Mouse (Mus musculus) liver, adult 2 months (tissue): ENCODE results near the gene Clasrp. TPM values are rescaled to one million over a fixed set of nuclear protein-coding genes. Genes with fewer than 3 reads are reported as not detected.

Experiments used
- DNase-seq: peaks from one replicate; pipeline ENCODE4 v3.0.0-alpha.2; 2011; ENCODE audit warnings: low read depth, low spot score; ENCODE audit errors: extremely low read depth
- H3K27ac ChIP-seq: fragments of 200-500 bp; replicated peaks from 2 replicates; pipeline ENCODE4 v1.5.1; 2012; ENCODE audit warnings: low read depth, mild to moderate bottlenecking, control low read depth, inconsistent platforms, low read length; ENCODE audit not compliant: insufficient read depth
- H3K27me3 ChIP-seq: fragments of 200-500 bp; 2 replicates; pipeline ENCODE4 v1.6.1; 2012; ENCODE audit warnings: mild to moderate bottlenecking, moderate library complexity, low read length, inconsistent platforms; ENCODE audit not compliant: control insufficient read depth, insufficient read depth
- H3K36me3 ChIP-seq: fragments of 200-500 bp; 2 replicates; pipeline ENCODE4 v1.6.1; 2012; ENCODE audit warnings: low read length, inconsistent platforms; ENCODE audit not compliant: control insufficient read depth, insufficient read depth
- H3K4me1 ChIP-seq: fragments of 200-500 bp; 2 replicates; pipeline ENCODE4 v1.6.1; 2011; ENCODE audit warnings: low read length; ENCODE audit not compliant: control insufficient read depth, insufficient read depth
- H3K4me3 ChIP-seq: fragments of 200-500 bp; 2 replicates; pipeline ENCODE4 v1.5.1; 2011; ENCODE audit warnings: low read depth, mild to moderate bottlenecking, control low read depth, low read length, moderate library complexity; ENCODE audit not compliant: insufficient read depth
- H3K79me2 ChIP-seq: fragments of 200-500 bp; 2 replicates; pipeline ENCODE4 v1.6.1; 2012; ENCODE audit warnings: inconsistent platforms, mild to moderate bottlenecking, low read length, moderate library complexity; ENCODE audit not compliant: control insufficient read depth, insufficient read depth
- H3K9ac ChIP-seq: fragments of 200-500 bp; 2 replicates; pipeline ENCODE4 v1.6.1; 2012; ENCODE audit warnings: low read depth, mild to moderate bottlenecking, control low read depth, inconsistent platforms, low read length
- CTCF ChIP-seq: fragments of 200-500 bp; IDR thresholded peaks from 2 replicates; pipeline ENCODE4 v1.5.1; 2011; ENCODE audit warnings: low read depth, low read length, control low read depth
- POLR2A ChIP-seq: fragments of 200-500 bp; IDR thresholded peaks from 2 replicates; pipeline ENCODE4 v1.6.1; 2011; ENCODE audit warnings: low read length, control low read depth; ENCODE audit not compliant: insufficient read depth; ENCODE audit errors: extremely low read depth
- WGBS: fragments of 180-500 bp; shearing (Covaris S2); methylation state at CpG from one replicate; pipeline ENCODE4 v1.1.7; 2018; 5-methylcytosine and 5-hydroxymethylcytosine counted together
- polyA plus RNA-seq: library from polyadenylated mRNA; depleted of rRNA; stranded (reverse); fragments of >200 nt; gene quantifications from 2 replicates; pipeline ENCODE4 v1.2.3, GENCODE M21; 2012; rRNA removed
- total RNA-seq: library from RNA; depleted of rRNA; stranded (reverse); fragments of >200 nt; gene quantifications from 2 replicates; pipeline ENCODE4 v1.2.3, GENCODE M21; 2014; rRNA removed

Clasrp gene
- total and polyA plus RNA-seq, 2 experiments, result 5.3 to 24.8 TPM

DNA sequence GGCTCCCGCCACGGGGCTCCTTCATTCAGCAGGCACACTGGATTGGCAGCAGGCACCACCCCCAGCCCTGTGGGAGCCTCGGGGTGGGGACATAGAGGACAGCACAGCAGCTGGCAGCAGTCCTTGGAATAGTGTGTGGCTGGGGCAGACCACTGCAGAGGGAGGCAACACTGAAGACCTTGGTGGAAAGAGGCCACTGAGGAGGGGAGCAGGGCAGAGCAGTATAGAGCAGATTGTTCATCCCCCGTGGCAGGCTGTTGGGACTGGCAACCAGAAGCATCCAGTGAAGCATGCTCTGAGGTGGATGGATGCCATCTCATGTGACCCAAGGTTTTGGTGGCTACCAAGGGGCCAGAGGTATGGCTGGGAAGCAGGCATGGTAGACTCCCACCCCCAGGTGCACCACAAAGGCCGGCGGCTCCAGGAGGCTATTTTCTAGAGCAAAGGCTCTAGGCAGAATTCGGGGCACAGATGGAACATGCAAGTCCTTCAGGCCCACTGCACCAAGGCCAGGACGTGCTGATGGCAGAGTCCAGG, 62.1 kb downstream of the Clasrp start:
- no peaks in the 10 kb centered on the region for H3K36me3 ChIP-seq
- H3K4me3 ChIP-seq, result no peak overlapping the region

DNA sequence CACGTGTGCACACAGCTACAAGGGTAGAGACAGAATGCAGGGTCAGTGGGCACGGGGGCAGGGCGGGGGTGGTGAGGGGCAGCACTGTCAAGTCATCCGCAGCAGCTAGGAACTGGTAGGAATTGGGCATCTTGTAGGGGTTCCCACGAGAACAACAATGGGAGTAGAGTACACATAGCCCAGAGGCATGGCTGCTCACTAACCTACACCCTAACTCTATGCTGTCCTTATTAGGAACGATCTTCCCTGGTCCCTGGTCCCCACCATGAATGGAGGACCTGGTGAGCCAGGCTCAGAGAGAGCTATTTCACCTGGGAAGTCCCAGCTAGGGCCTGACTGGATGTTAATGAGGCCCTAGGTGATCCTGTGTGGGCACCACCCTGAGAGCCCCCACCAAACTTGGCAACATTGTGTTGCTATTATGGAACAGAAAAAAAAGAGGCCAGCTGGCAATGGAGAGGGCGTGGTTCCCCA, 62.6 kb downstream of the Clasrp start:
- 86% methylated on average over 7 of the region's 7 CpGs for WGBS
- no peak overlapping the region for H3K9ac ChIP-seq
- no peak for TF ChIP-seq POLR2A
- TF ChIP-seq CTCF, result no peak

More for the DNA sequence above, 62.1 kb downstream of the Clasrp start:
- 63% methylated on average over 8 of the region's 8 CpGs for WGBS
- peaks cover 75% of the 10 kb centered on the region for H3K79me2 ChIP-seq
- no peak overlapping the region for H3K27ac ChIP-seq
- H3K9ac ChIP-seq, result no peak overlapping the region
- no peak for DNase-seq
- TF ChIP-seq POLR2A (no peak), CTCF (no peak)
- no peaks in the 10 kb centered on the region for H3K27me3 ChIP-seq
- peaks cover 16% of the 10 kb centered on the region for H3K4me1 ChIP-seq

DNA sequence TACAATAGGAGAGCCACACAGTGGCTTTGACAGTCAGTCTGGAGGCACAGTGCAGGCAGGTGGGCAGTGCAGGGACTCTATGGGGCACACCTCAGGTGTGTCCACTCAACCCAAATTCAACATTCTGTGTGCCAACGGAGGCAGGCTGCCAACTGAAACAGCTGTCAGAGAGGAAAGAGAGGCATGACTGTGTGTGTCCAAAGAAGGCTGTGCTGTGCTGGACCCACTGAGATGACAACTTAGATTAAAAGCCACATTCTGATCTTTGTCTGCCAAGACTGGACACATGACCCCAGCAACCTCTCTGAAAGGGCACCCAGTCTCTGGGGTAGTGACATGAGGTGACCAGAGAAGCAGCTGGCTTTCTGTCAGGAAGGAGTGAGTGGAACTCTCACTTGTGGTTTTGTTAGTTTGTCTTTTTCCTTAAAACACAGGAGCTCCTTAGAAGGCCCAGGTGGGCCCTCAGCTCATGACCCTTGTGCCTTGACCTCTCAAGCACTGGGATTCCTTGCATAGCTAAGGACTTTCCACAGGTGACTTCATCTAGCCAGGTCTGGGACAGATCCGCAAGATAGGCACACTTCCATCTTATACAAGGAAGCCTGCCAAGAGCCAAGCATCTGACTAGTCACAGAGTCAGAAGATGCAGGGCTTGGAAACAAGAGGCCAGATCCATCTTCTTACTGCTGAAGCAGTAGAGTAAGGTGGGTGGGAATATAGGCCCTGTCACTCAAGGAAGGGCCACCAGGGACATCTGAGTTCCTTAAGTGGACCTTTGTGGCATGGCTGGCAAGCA, 63.3 kb downstream of the Clasrp start:
- no peaks in the 10 kb centered on the region for H3K27me3 ChIP-seq
- peaks cover 6% of the 10 kb centered on the region for H3K4me1 ChIP-seq
- no peaks in the 10 kb centered on the region for H3K36me3 ChIP-seq
- peaks cover 72% of the 10 kb centered on the region for H3K79me2 ChIP-seq
- WGBS, result 31% methylated on average over 2 of the region's 2 CpGs
- no peak overlapping the region for H3K9ac ChIP-seq
- H3K4me3 ChIP-seq, result no peak overlapping the region
- TF ChIP-seq CTCF, result no peak
- TF ChIP-seq POLR2A, result no peak
- peak; percentile 72 for DNase-seq
- no peak overlapping the region for H3K27ac ChIP-seq

More for the DNA sequence above, 62.6 kb downstream of the Clasrp start:
- no peak for DNase-seq
- no peak overlapping the region for H3K27ac ChIP-seq
- no peak overlapping the region for H3K4me3 ChIP-seq
- peaks cover 72% of the 10 kb centered on the region for H3K79me2 ChIP-seq
- no peaks in the 10 kb centered on the region for H3K27me3 ChIP-seq
- no peaks in the 10 kb centered on the region for H3K36me3 ChIP-seq
- peaks cover 12% of the 10 kb centered on the region for H3K4me1 ChIP-seq

DNA sequence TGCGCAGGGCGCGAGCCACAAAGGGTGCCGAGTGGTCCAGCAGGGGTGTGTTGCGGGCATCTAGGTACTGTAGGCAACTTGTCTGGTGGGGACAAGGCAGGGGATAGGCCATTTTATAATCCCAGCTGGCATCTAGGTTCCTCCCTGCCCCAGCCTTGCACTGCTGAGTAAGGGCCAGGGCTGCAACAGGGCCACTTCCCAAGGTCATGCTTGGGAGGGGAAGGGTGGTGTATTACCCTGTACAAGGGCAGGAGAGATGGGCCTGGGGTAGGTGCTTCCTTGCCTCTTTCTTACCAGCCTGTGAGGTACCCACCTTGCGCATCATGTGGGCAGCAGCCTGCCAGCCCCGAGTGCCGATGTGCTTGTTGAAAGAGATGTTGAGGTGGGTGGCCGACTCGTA, 69.6 kb downstream of the Clasrp start:
- Histone ChIP-seq H3K79me2 (peaks cover 23% of the 10 kb centered on the region), H3K9ac (no peak overlapping the region), H3K4me1 (no peaks in the 10 kb centered on the region), H3K4me3 (no peak overlapping the region), H3K27ac (no peak overlapping the region), H3K27me3 (no peaks in the 10 kb centered on the region), H3K36me3 (peaks cover 10% of the 10 kb centered on the region)
- TF ChIP-seq CTCF (no peak), POLR2A (no peak)
- 97% methylated on average over 10 of the region's 10 CpGs for WGBS
- DNase-seq, result no peak

DNA sequence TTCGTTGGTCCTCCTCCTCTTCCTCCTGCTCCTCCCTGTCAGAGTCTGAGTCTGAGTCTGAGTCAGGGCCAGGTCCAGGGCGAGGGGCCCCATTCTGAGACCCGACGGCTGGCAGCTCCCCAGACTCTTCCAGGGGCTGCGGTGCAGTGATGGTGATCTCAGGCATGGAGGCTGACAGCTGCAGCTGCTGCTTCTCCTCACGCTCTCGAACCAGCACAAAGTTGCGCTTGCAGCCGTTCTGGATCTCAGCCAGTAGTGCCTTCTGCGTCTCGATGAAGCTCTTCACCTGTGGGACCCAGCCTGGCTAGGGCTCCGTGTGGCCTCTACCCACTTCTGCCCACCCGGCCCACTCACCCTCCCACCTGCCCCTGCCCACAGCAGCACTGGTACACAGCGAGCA, 72.0 kb downstream of the Clasrp start:
- Histone ChIP-seq H3K36me3 (peaks cover 10% of the 10 kb centered on the region), H3K79me2 (peaks cover 7% of the 10 kb centered on the region), H3K4me3 (no peak overlapping the region), H3K4me1 (no peaks in the 10 kb centered on the region), H3K27me3 (no peaks in the 10 kb centered on the region), H3K27ac (no peak overlapping the region), H3K9ac (no peak overlapping the region)
- DNase-seq, result no peak
- 91% methylated on average over 14 of the region's 14 CpGs for WGBS
- TF ChIP-seq CTCF, result no peak
- no peak for TF ChIP-seq POLR2A

DNA sequence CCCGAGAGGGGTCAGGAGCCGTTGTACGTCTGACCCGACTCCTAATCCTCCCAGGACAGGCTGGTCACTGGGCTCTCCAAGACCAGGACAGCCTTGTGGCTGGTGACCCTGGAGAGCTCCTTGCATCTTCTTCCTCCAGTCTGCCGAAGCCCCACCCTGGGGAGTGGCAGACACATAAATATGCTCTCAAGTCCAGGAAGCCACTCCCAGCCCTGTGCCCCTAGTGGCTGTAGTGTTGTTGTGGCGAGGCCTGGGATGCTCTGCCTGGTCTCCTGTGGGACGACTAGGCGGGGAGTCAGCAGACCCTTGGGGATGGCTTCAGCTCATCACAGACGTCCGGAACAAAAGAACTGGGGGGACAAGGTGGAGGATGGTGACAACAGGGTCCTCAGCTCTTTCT, 73.2 kb downstream of the Clasrp start:
- no peak overlapping the region for H3K4me3 ChIP-seq
- WGBS, result 91% methylated on average over 10 of the region's 10 CpGs
- TF ChIP-seq POLR2A (no peak), CTCF (0 out of 2 replicates have a peak, but pooled peaks have one; percentile 3)
- H3K4me1 ChIP-seq, result no peaks in the 10 kb centered on the region
- H3K27ac ChIP-seq, result no peak overlapping the region
- peaks cover 2% of the 10 kb centered on the region; the same call in 1 of the 2 replicates for H3K79me2 ChIP-seq
- H3K9ac ChIP-seq, result no peak overlapping the region
- no peak for DNase-seq
- peaks cover 10% of the 10 kb centered on the region for H3K36me3 ChIP-seq
- H3K27me3 ChIP-seq, result no peaks in the 10 kb centered on the region

Other genes with a start within 250 kb of the Clasrp start
- 1.3 and 1.7 TPM in 2 replicates for gene Cd3eap, start 245.0 kb downstream of the Clasrp start, total RNA-seq
- gene Cd3eap, start 245.0 kb downstream of the Clasrp start, polyA plus RNA-seq, result 6.5 and 7.0 TPM in 2 replicates
- gene Ppp1r13l, start 244.7 kb downstream of the Clasrp start, total RNA-seq, result 0.18 and 0.20 TPM in 2 replicates
- gene Ppp1r13l, start 244.7 kb downstream of the Clasrp start, polyA plus RNA-seq, result 3.0 and 4.6 TPM in 2 replicates
- gene Ercc2, start 222.5 kb downstream of the Clasrp start, total RNA-seq, result 8.7 and 9.4 TPM in 2 replicates
- gene Ercc2, start 222.5 kb downstream of the Clasrp start, polyA plus RNA-seq, result 18.7 and 26.8 TPM in 2 replicates
- gene Klc3, start 200.4 kb downstream of the Clasrp start, total RNA-seq, result 0.37 TPM in 1 of 2 replicates, not detected in the other
- gene Klc3, start 200.4 kb downstream of the Clasrp start, polyA plus RNA-seq, result 0.17 and 0.24 TPM in 2 replicates
- gene Ckm, start 199.7 kb downstream of the Clasrp start, total RNA-seq, result 0.07 and 11.0 TPM in 2 replicates
- 0.16 and 0.18 TPM in 2 replicates for gene Ckm, start 199.7 kb downstream of the Clasrp start, polyA plus RNA-seq
- gene Mark4, start 145.7 kb downstream of the Clasrp start, total RNA-seq, result 1.8 and 2.8 TPM in 2 replicates
- gene Mark4, start 145.7 kb downstream of the Clasrp start, polyA plus RNA-seq, result 4.9 and 6.4 TPM in 2 replicates
- 2.1 and 2.2 TPM in 2 replicates for gene Exoc3l2, start 141.2 kb downstream of the Clasrp start, total RNA-seq
- 5.1 and 5.8 TPM in 2 replicates for gene Exoc3l2, start 141.2 kb downstream of the Clasrp start, polyA plus RNA-seq
- 2.8 and 3.9 TPM in 2 replicates for gene Bloc1s3, start 96.1 kb downstream of the Clasrp start, total RNA-seq
- gene Bloc1s3, start 96.1 kb downstream of the Clasrp start, polyA plus RNA-seq, result 6.2 and 7.3 TPM in 2 replicates
- 19.9 and 25.5 TPM in 2 replicates for gene Trappc6a, start 96.1 kb downstream of the Clasrp start, total RNA-seq
- gene Trappc6a, start 96.1 kb downstream of the Clasrp start, polyA plus RNA-seq, result 58.0 and 58.2 TPM in 2 replicates
- gene Nkpd1, start 86.6 kb downstream of the Clasrp start, total RNA-seq, result not detected in 2 replicates
- gene Nkpd1, start 86.6 kb downstream of the Clasrp start, polyA plus RNA-seq, result not detected in 2 replicates
- 25.0 and 25.6 TPM in 2 replicates for gene Ppp1r37, start 41.4 kb downstream of the Clasrp start, total RNA-seq
- gene Ppp1r37, start 41.4 kb downstream of the Clasrp start, polyA plus RNA-seq, result 82.3 and 84.2 TPM in 2 replicates
- 0.40 and 0.83 TPM in 2 replicates for gene Zfp296, start 27.2 kb downstream of the Clasrp start, total RNA-seq
- 0.93 and 1.3 TPM in 2 replicates for gene Zfp296, start 27.2 kb downstream of the Clasrp start, polyA plus RNA-seq
- 31.2 and 40.1 TPM in 2 replicates for gene Gemin7, start 26.9 kb downstream of the Clasrp start, total RNA-seq
- 60.2 and 61.6 TPM in 2 replicates for gene Gemin7, start 26.9 kb downstream of the Clasrp start, polyA plus RNA-seq
- gene Relb, start 25.0 kb upstream of the Clasrp start, total RNA-seq, result 1.3 and 2.3 TPM in 2 replicates
- gene Relb, start 25.0 kb upstream of the Clasrp start, polyA plus RNA-seq, result 1.5 and 3.3 TPM in 2 replicates
- gene Clptm1, start 60.5 kb upstream of the Clasrp start, total RNA-seq, result 49.8 and 77.8 TPM in 2 replicates
- 67.3 and 79.9 TPM in 2 replicates for gene Clptm1, start 60.5 kb upstream of the Clasrp start, polyA plus RNA-seq
- 283 and 389 TPM in 2 replicates for gene Apoc2, start 73.5 kb upstream of the Clasrp start, total RNA-seq
- gene Apoc2, start 73.5 kb upstream of the Clasrp start, polyA plus RNA-seq, result 221 and 425 TPM in 2 replicates
- gene Gm44805, start 76.9 kb upstream of the Clasrp start, total RNA-seq, result 38.2 and 45.8 TPM in 2 replicates
- gene Gm44805, start 76.9 kb upstream of the Clasrp start, polyA plus RNA-seq, result 86.3 and 159 TPM in 2 replicates
- 2,758 and 2,845 TPM in 2 replicates for gene Apoc4, start 77.0 kb upstream of the Clasrp start, total RNA-seq
- gene Apoc4, start 77.0 kb upstream of the Clasrp start, polyA plus RNA-seq, result 3,664 and 4,159 TPM in 2 replicates
- gene Apoc1, start 88.2 kb upstream of the Clasrp start, total RNA-seq, result 7,017 and 7,765 TPM in 2 replicates
- gene Apoc1, start 88.2 kb upstream of the Clasrp start, polyA plus RNA-seq, result 5,801 and 8,240 TPM in 2 replicates
- 23,407 and 25,019 TPM in 2 replicates for gene Apoe, start 94.7 kb upstream of the Clasrp start, total RNA-seq
- gene Apoe, start 94.7 kb upstream of the Clasrp start, polyA plus RNA-seq, result 39,394 and 43,401 TPM in 2 replicates
- 22.3 and 26.9 TPM in 2 replicates for gene Tomm40, start 111.0 kb upstream of the Clasrp start, total RNA-seq
- gene Tomm40, start 111.0 kb upstream of the Clasrp start, polyA plus RNA-seq, result 48.7 and 56.2 TPM in 2 replicates
- gene Nectin2, start 146.0 kb upstream of the Clasrp start, total RNA-seq, result 17.8 and 18.9 TPM in 2 replicates
- 57.4 and 68.7 TPM in 2 replicates for gene Nectin2, start 146.0 kb upstream of the Clasrp start, polyA plus RNA-seq
- 2.3 and 2.5 TPM in 2 replicates for gene Bcam, start 166.5 kb upstream of the Clasrp start, total RNA-seq
- 4.8 and 5.4 TPM in 2 replicates for gene Bcam, start 166.5 kb upstream of the Clasrp start, polyA plus RNA-seq
- 17.4 and 17.8 TPM in 2 replicates for gene Cblc, start 192.3 kb upstream of the Clasrp start, total RNA-seq
- gene Cblc, start 192.3 kb upstream of the Clasrp start, polyA plus RNA-seq, result 23.0 and 23.5 TPM in 2 replicates
- gene Bcl3, start 218.3 kb upstream of the Clasrp start, total RNA-seq, result 3.0 and 7.4 TPM in 2 replicates
- gene Bcl3, start 218.3 kb upstream of the Clasrp start, polyA plus RNA-seq, result 72.8 and 76.8 TPM in 2 replicates
- not detected in 2 replicates for gene Gm19345, start 247.5 kb upstream of the Clasrp start, total RNA-seq
- 0.11 TPM in 1 of 2 replicates, not detected in the other for gene Gm19345, start 247.5 kb upstream of the Clasrp start, polyA plus RNA-seq